Mouse (Mus musculus) T-helper 1 cell (primary cell): ENCODE data around the gene Tmem164.

Source experiments
- in situ Hi-C: fragments of 300-600 bp; cut with MboI, MseI; formaldehyde crosslinking; loops from one replicate; pipeline ENCODE4 v1.15.1; 2025; ENCODE audit warnings: high pct_unique_total_duplicates

Gene Tmem164

DNA sequence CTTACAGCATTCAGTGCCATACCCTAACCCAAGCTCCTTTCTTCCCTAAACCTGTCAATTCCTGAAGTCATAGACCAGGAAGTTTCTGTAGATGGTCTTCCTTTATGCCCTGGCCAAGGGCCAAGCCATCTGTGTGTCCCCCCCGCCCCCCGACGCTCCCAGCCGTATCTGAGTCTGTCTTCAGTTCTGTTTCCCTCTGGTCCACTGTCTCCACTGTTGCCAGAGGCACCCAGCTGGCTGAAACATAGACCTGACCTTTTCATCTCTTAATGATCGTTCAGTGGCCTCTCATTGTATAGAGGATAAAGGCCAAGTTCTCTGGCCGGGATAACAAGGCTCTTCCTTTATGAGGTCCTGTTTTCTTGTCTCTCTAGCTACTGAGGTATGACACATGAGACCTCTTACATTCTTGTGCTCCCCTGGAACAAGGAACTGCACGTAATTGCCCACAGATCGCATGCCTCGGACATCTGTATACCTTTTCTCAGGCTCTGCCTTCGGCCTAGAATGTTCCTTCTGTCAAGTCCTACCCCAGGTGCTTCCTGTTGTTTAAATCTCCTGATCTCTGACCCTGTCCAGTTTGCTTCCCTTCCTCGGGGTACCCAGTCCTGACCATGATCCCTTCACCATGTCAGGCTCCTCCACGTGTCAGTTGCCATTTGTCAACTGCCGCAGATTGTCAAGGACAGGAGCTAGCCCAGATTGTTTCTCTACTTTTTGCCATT lies 147.1 kb downstream of the Tmem164 start:
- in situ Hi-C loops: no loop called here

DNA sequence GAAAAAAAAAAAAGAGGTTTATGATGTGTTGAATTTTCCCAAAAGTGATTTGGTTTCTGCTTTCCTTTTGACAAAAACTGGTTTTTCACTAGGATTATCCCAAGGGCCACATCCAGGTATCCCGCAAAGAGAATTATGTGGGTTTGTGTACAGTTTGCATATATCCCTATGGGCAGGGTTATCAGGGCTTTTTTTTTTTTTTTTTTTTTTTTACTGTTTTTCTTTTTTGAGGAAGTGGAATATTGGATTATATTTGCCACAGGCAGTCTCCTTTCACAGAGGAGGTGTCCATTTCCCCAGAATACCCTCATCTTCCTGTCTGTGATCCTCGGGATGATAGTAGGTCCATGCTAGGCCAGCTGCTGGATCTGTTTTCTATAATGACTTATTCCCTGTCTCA lies 148.1 kb downstream of the Tmem164 start:
- in situ Hi-C loops: no loop called here

DNA sequence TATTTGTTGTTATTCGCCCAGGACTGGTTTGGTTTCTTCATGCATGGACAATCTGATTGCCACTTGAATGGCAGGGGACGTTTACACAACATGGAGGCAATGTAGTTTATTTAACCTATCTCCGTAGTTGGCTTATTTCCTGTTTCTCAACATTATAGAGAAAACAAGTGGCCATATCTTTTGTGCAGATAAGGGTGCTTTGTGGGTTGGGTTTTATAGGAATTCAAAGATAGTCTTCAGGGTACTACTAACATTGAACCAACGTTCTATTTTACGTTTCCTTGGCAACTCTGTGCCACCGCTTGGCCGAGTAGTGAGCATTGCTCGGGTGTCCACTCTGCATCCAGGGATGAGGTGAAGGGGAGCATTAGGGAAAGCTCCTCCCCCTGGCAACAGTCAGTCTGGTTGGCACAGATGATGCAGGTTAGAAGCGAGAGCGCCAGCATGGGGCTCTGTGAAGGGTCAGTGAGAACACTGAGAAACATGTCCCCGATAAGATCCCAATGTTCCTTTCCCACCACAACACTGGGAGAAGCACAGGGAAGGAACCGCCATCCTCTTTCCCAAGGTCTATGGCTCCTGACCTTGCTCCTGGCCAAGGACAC lies 148.8 kb downstream of the Tmem164 start:
- in situ Hi-C loops: no loop called here

DNA sequence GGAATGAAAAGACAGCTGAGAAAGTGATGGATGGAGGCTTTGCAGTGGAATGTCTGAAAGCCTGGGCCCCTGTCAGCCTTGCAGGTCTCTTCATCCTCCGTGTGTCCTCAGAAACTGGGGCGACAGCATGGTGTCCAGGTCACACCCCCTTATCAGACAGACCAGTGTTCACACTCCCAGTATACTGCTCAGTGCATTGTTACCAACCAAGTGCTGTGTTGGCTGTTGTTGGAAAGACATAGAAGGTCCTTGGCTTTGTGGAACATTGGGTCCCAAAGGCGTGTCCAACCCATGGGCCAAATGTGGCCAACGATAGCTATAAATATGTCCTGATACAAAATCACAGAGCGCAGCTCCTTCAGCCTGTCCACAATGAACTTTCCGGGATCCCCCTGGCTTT lies 149.4 kb downstream of the Tmem164 start:
- in situ Hi-C loops: no loop called here

DNA sequence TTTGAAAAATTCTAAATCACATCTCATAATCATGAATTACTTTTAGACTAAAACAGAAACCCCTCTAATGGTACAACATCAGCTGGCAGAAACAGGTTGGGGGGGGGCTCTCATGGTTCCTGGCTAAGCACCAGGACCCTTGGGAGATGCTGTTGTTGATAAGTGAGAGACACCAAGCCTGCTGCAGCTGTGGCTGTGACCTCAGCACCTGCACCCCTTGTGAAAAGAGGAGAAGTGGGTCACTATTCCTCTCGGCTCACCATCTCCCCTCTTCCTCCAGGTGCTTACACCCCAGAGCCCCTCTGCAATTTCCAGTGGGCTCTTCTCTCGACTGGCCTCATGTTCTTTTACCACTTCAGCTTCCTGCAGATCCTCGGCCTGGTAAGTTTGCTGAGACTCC lies 151.0 kb downstream of the Tmem164 start:
- in situ Hi-C loops: no loop called here

DNA sequence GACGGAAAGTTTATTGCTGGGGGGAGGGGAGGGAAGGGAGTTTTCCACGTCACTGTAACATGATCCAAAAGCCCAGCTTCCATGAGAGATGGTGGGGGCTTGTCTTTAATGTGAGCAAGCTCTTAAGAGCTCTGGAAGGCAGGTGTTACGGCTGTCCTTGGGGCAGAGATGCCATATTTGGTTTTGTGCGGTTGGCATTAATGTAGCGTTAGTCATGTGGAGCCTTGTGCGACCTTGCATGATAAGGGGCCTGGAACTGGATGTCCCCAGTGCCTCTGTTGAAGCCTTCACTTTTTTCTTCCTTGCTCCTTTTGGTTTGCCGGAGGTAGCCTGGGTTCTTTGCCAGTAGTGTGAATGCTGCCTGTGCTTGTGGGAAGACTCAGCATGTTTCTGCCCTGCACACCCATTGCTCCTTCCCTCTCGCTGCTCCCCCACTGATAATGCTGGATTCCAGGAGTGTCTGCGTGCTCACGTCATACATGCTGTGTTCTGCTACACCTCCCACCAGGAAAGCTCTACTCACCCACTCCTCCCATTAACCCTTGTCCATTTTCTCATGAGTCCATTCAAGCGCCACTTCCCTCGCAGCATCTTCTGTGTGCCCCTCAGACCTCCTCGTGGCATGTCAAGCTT lies 152.1 kb downstream of the Tmem164 start:
- in situ Hi-C loops: no loop called here

DNA sequence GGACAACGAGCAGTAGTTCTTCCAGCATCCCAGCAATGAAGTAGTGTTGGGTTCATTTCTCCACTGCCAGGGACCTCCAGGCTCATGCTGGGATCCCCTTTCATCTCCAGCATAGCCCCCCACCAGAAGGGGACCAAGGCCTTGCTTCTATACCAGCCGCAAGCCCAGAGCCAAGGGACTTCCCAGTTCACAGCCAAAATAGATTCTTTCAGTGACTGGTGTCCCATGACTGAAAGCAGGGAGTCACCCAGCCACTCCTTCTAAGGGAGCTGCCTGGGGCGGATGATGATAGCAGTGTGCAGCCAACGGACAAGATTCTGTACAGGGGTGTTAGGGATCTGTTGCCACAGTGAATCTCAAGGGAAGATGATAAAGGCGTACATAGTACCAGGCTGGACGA lies 153.6 kb downstream of the Tmem164 start:
- in situ Hi-C loops: no loop called here

DNA sequence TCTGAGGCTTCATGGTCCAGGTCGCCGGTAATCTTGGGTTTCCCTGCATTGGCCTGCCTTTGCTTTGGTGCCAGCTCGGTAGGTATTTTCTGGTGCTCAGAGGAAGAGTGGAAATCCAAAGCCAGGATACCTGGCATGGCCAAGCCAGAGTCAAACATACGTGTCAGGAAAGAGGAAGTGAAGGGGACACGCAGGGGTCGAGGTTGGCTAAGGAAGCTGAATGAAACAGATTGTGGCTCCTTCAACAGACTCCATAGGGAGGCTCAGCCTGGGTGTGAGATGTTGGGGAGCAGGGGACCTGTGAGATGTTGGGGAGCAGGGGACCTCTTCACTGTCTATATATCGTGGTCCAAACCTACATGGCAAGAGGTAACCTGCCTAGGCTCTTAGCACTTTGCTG lies 155.2 kb downstream of the Tmem164 start:
- in situ Hi-C loops: no loop called here

DNA sequence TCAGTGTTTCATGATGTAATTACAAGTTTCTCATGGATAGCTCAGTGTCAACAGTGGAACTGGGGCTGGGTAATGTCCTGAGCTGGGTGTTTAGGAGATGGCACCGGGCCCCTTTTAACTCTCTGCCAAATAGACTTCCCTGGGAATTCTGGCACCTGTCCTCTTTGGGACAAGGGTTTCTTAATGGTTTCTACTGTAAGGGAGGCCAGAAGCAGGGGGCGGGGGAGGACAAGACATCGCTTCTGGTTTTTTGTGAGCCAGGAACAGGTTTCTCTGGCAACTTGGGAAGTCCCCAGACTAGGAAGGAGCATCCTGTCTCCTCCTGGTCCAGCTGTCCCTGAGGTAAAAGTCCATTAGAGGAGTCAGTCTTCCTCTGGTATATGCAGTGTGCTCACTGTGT lies 156.1 kb downstream of the Tmem164 start:
- in situ Hi-C loops: no loop called here

DNA sequence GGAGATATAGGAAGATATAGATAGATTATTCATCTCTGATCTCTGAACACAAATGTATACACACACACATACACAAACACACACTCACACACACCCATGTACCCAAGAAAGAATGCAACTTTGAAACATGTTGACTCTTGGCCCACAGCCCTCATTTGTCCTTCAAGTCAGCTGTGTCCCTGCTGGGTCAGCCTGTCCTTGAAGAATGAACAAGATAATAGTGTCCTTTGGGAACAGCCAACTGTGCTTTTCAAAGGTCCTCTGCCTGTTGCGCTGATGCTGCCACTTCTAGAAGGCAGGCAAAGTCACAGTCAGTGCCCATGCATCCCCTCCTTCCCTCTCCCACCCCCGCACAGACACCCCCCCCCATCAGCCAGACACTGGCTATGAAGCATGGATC lies 157.6 kb downstream of the Tmem164 start:
- in situ Hi-C loops: no loop called here

DNA sequence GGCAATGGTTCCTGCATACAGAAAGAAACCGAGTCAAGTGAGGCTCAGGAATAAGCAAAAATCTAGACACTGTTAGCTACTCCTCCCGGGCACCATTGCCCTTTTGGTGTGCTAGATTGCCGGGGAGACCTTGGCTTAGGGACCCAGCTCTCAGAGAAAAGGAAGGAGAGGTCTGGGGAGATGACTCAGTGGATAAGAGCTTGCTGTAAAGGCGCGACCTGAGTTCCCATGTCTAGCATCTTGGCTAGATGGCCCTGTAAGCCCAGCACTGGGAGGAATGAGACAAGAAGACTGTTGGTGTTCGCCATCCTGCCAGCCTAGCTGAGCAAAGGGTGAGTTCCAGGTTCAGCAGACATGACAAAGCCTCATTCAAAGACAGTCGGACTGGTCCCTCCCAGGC lies 158.2 kb downstream of the Tmem164 start:
- in situ Hi-C loops: no loop called here

DNA sequence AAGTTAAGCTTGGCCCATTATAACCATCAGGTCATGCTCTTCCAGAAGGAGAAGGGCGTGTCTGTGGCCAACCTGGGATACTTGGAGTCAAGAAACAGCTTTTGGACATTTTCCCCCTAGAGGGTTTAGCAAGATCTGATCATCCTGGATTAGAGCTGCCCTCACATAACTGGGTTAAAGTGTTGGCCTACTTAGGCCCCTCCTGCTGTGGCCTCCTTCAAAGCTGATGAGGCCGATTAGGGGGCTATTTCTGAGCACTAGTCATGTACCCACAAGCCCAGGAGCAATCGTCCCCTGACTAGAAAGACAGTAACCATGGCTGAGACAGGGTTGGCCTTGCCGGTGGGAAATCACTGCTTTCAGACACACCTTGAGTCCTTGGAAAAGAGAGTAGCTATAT lies 160.7 kb downstream of the Tmem164 start:
- in situ Hi-C loops: no loop called here

DNA sequence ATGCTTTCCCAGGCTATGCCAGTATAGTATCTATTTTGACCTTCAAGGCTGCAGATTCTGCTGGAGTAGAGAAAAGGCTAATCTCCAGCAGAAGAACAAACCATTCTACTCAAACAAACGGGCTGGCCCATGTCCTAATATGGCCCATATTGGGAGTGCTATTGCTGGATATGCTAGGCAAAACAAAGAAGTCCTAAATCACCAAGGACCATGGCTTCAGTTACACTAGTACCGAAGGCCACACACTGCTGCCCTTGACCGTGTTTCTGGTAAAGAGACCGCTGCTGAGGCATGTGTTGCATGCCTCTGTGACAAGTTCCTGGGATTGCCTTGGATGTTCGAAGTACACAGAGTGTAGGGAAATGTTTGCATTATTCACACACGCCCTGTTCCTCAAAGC lies 165.1 kb downstream of the Tmem164 start:
- in situ Hi-C loops: no loop called here

DNA sequence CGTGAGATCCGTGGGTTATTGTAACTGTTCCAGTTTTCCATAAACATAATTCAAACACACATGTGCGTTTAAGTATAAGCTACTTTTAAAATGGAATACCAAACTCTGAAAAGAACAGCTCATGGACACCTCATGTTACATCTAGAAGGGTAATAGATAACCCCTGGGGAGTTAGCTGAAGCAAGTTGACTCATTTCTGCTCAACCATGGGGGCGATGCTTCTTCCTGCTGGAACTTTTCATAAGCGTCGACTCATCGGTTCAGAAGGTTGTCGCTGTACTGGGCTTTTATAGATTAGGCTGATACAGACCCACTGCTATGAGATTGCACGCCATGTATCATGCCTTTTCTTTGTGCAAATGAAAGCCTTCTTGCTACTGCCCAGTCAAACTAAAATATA lies 166.8 kb downstream of the Tmem164 start:
- in situ Hi-C loops: no loop called here

DNA sequence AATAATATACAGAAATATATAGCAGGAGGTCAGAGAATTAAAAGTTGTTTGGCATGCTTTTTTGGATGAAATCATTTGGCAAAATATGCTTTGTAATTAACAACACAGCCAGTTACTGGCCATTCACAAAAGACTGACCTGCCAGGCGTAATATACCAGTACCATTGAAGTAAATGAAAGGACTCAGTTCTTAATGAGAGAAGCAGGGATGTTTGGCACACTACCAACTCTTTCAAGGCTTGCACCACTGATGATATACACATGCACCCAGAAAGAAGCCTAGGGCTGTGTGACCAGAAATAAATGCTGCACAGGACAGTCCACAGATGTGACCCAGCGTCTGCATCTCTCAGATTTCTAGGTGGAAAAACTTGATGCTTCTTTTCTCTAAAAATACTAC lies 188.6 kb downstream of the Tmem164 start:
- in situ Hi-C loops: no loop called here

DNA sequence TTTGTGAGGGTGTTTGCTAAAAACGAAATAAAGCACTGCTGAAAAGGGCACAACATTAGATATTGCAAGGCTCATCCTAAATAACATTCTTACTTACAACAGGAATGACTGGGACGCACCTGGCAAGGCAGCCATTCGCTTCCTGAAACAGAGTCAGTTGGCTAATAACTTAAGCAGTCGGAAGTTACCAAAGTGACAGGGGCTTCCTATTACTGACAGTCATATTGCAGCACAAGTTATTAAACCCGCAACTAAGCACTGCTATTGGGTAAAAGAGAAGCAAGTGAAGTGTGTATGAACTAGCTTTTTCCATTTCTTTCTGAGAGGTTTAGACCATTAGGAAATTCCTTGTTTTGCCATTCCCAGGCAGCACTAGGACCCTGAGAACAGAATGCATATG lies 201.0 kb downstream of the Tmem164 start:
- in situ Hi-C loops: no loop called here

DNA sequence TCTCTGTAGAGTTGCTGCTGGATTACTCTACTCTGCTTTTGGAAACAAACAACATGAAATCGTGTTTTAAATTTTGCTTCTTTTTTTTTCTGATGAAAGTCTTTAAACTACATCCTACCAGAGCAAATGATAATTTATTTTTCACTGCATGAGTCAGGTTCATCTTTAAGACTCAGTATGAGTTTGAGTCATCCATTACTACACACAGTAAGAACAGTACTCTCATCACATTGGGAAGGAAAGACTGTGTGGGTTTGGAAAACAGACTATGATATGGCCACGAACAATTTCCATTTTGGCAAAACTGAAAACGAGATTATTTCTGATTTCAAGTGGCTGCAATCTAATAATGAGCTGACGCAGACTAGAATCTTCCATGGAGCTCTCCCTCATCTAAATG lies 202.4 kb downstream of the Tmem164 start:
- in situ Hi-C loops: no loop called here

DNA sequence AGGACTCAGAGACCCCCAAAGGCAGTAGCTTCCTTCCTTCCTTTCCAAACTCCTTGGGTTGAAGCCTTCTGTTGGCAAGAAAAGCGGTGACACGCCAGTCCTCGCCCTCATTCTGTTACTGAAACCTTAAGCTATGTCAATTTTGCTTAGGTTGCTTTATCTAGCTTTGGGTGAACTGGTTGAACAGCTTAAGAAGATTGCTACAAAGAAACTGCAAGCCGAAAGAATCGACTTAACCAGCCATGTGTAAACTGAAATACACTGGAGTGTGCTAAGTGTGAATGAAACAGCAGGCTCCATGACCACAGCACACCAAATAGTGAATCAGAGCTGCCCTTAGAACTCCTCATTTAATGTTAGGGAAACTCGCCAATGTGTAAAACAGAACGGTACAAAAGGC lies 204.8 kb downstream of the Tmem164 start:
- in situ Hi-C loops: no loop called here
